Mouse (Mus musculus): ENCODE measurements around the gene Tmem164. TPM values are rescaled to one million over a fixed set of nuclear protein-coding genes. Genes with fewer than 3 reads are reported as not detected.

The Tmem164 gene
- total and polyA plus RNA-seq, 3 experiments, result 14.3 to 27.2 (median 16.3) TPM

DNA sequence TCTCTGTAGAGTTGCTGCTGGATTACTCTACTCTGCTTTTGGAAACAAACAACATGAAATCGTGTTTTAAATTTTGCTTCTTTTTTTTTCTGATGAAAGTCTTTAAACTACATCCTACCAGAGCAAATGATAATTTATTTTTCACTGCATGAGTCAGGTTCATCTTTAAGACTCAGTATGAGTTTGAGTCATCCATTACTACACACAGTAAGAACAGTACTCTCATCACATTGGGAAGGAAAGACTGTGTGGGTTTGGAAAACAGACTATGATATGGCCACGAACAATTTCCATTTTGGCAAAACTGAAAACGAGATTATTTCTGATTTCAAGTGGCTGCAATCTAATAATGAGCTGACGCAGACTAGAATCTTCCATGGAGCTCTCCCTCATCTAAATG lies 202.4 kb downstream of the Tmem164 start:
- H3K79me2 ChIP-seq (replicated peaks; ENCODE audit: control insufficient read depth, insufficient read depth, low read length), result no peaks in the 10 kb centered on the region
- no peak for TF ChIP-seq EP300 (IDR thresholded peaks at IDR 0.05; ENCODE audit: insufficient read depth, low read depth, low read length)
- no peak for TF ChIP-seq CTCF (IDR thresholded peaks at IDR 0.05)
- TF ChIP-seq POLR2A (IDR thresholded peaks at IDR 0.05; ENCODE audit: insufficient read depth, low read depth, low read length), result no peak
- no peak overlapping the region for H3K4me3 ChIP-seq
- WGBS, result 72% methylated on average over 4 of the region's 4 CpGs
- H3K9ac ChIP-seq (ENCODE audit: low read depth, low read length), result no peak overlapping the region
- H3K27ac ChIP-seq, result no peak overlapping the region
- intact Hi-C loops (cut with DNase I), result no loop called here
- no peaks in the 10 kb centered on the region for H3K36me3 ChIP-seq (ENCODE audit: control insufficient read depth, insufficient read depth, low read length)
- H3K27me3 ChIP-seq (ENCODE audit: control insufficient read depth, insufficient read depth, low read length), result no peaks in the 10 kb centered on the region
- DNase-seq, result no peak
- peaks cover 1% of the 10 kb centered on the region for H3K4me1 ChIP-seq (ENCODE audit: control insufficient read depth, insufficient read depth, low read length)

DNA sequence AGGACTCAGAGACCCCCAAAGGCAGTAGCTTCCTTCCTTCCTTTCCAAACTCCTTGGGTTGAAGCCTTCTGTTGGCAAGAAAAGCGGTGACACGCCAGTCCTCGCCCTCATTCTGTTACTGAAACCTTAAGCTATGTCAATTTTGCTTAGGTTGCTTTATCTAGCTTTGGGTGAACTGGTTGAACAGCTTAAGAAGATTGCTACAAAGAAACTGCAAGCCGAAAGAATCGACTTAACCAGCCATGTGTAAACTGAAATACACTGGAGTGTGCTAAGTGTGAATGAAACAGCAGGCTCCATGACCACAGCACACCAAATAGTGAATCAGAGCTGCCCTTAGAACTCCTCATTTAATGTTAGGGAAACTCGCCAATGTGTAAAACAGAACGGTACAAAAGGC lies 204.8 kb downstream of the Tmem164 start:
- WGBS, result 79% methylated on average over 7 of the region's 7 CpGs
- no peak overlapping the region for H3K27ac ChIP-seq
- no peak overlapping the region for H3K4me3 ChIP-seq
- TF ChIP-seq EP300 (IDR thresholded peaks at IDR 0.05; ENCODE audit: insufficient read depth, low read depth, low read length), result no peak
- TF ChIP-seq CTCF (IDR thresholded peaks at IDR 0.05), result no peak
- peaks cover 1% of the 10 kb centered on the region for H3K4me1 ChIP-seq (ENCODE audit: control insufficient read depth, insufficient read depth, low read length)
- no peaks in the 10 kb centered on the region for H3K79me2 ChIP-seq (replicated peaks; ENCODE audit: control insufficient read depth, insufficient read depth, low read length)
- H3K27me3 ChIP-seq (ENCODE audit: control insufficient read depth, insufficient read depth, low read length), result no peaks in the 10 kb centered on the region
- intact Hi-C loops (cut with DNase I), result no loop called here
- no peak overlapping the region for H3K9ac ChIP-seq (ENCODE audit: low read depth, low read length)
- no peak for DNase-seq
- no peaks in the 10 kb centered on the region for H3K36me3 ChIP-seq (ENCODE audit: control insufficient read depth, insufficient read depth, low read length)

Small RNA genes within 50 kb of the gene (microRNA-seq; reads per million reads assigned to microRNA genes)
- gene Mir652, result 7,150 to 9,517 reads per million in 2 experiments
